Mouse (Mus musculus): Measurements from ENCODE around the gene Limk1. TPM values are rescaled to one million over a fixed set of nuclear protein-coding genes. Genes with fewer than 3 reads are reported as not detected.

Limk1 gene
- polyA plus RNA-seq, 1 experiment from 2014 or later: 3.3 TPM

GRCm38 (mm10) chr5:134711076-134711475 is 22.7 kb upstream of the Limk1 start:
- 55% methylated on average over 7 of the region's 7 CpGs for WGBS (ENCODE audit: insufficient replicate concordance)
- Histone ChIP-seq H3K36me3 (ENCODE audit: control insufficient read depth, insufficient read depth, low read length) (no peaks in the 10 kb centered on the region), H3K9me3 (replicated peaks; ENCODE audit: control insufficient read depth, low read length) (no peaks in the 10 kb centered on the region), H3K4me2 (no peak overlapping the region), H3K4me3 (ENCODE audit: low read depth, low read length) (no peak overlapping the region), H3K4me1 (ENCODE audit: control insufficient read depth, insufficient read depth, low read length) (no peaks in the 10 kb centered on the region), H3K27ac (ENCODE audit: low read depth, low read length) (no peak overlapping the region), H3K27me3 (ENCODE audit: control insufficient read depth, insufficient read depth, low read length) (0 out of 2 replicates have a peak, but pooled peaks cover 2% of the 10 kb centered on the region), H3K9ac (ENCODE audit: low read depth, low read length) (no peak overlapping the region)
- ATAC-seq (replicated peaks; ENCODE audit: insufficient number of reproducible peaks, low FRiP score, low TSS enrichment): no peak

DNA sequence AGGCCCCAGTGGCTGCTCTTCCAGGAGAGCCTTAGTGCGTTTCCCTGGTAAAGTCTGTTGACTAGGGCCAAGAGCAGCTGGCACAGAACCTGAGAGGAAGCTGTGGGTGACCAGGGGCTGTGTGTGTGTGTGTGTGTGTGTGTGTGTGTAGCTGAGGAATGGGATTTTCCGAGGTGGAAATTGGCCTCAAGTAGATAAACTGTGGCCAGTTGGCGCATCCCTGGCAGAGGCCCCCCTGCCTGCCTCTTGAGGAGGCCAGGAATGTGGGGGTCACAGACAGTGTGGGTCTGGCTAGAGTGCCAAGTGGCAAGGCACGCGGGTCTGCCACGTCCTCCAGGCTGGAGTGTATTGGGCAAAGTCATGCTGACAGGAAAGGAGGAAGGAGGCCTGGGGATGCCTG is 20.9 kb upstream of the Limk1 start:
- Histone ChIP-seq H3K4me3 (ENCODE audit: low read depth, low read length) (no peak overlapping the region), H3K4me1 (ENCODE audit: control insufficient read depth, insufficient read depth, low read length) (no peaks in the 10 kb centered on the region), H3K9me3 (replicated peaks; ENCODE audit: control insufficient read depth, low read length) (no peaks in the 10 kb centered on the region), H3K27me3 (ENCODE audit: control insufficient read depth, insufficient read depth, low read length) (0 out of 2 replicates have a peak, but pooled peaks cover 2% of the 10 kb centered on the region), H3K4me2 (no peak overlapping the region), H3K36me3 (ENCODE audit: control insufficient read depth, insufficient read depth, low read length) (no peaks in the 10 kb centered on the region), H3K27ac (ENCODE audit: low read depth, low read length) (no peak overlapping the region), H3K9ac (ENCODE audit: low read depth, low read length) (no peak overlapping the region)
- WGBS (ENCODE audit: insufficient replicate concordance): 54% methylated on average over 6 of the region's 6 CpGs
- no peak for ATAC-seq (replicated peaks; ENCODE audit: insufficient number of reproducible peaks, low FRiP score, low TSS enrichment)

DNA sequence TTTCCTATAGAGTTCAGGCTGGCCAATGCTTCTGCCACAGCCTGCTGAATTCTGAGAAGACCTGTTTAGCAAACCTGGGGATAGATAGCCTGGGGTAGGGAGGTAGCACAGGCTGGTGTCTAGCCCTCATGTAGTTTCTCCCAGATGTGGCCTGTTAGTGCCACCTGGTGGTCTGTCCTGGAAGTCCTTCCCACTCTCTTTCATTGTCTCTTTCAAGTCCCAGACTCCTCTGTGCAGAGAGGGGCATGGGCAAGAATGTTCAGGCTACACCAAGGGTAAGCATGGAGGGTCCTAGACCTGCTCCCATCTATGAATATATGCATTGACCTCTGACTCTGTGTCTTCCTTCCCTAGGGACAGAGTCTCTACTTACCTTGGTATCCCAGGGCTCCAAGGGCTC is 15.8 kb upstream of the Limk1 start:
- H3K27me3 ChIP-seq (ENCODE audit: control insufficient read depth, insufficient read depth, low read length): 0 out of 2 replicates have a peak, but pooled peaks cover 5% of the 10 kb centered on the region
- H3K9me3 ChIP-seq (replicated peaks; ENCODE audit: control insufficient read depth, low read length): no peaks in the 10 kb centered on the region
- no peaks in the 10 kb centered on the region for H3K4me1 ChIP-seq (ENCODE audit: control insufficient read depth, insufficient read depth, low read length)
- H3K36me3 ChIP-seq (ENCODE audit: control insufficient read depth, insufficient read depth, low read length): no peaks in the 10 kb centered on the region
- ATAC-seq (replicated peaks; ENCODE audit: insufficient number of reproducible peaks, low FRiP score, low TSS enrichment): no peak
- no peak overlapping the region for H3K27ac ChIP-seq (ENCODE audit: low read depth, low read length)
- no peak overlapping the region for H3K4me2 ChIP-seq
- no peak overlapping the region for H3K9ac ChIP-seq (ENCODE audit: low read depth, low read length)
- no peak overlapping the region for H3K4me3 ChIP-seq (ENCODE audit: low read depth, low read length)

DNA sequence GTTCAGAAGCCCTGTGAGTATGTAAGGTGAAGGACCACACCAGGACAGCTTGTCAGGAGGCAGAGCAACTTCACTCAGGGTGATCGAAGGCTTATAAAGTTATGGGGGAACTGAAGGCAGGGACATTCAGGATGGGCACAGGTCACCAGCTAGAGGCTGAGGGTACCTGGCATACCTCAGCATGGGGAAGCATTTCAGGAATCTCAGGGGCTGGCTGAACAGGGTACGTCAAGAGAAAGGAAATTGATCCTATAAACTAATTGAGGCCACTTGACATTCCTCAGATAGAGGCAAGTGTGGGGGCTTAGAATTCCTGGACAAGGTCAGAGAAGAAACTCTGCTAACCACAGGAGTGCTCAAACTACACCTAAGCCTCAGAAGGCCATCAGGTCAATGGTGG is 7.1 kb upstream of the Limk1 start:
- H3K36me3 ChIP-seq (ENCODE audit: control insufficient read depth, insufficient read depth, low read length): no peaks in the 10 kb centered on the region

DNA sequence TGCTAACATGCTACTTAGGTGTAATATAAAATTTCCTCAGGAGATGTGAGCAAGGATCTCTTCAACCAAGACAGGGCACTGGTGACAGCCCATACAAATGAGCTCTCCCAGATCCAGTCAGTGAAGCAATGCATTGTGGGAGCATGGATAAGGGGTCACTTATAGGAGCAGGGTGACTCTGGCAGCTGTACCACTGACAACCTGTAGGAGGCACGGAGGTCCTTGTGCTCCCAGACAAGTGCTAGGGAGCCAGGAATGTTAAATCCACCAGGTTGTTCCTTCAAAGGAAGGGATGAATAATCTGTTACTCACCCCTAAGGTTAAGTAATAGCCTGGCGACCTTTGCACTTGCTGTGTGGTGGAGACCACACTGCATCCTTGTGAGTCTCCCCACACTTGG is 6.7 kb upstream of the Limk1 start:
- no peaks in the 10 kb centered on the region for H3K9me3 ChIP-seq (replicated peaks; ENCODE audit: control insufficient read depth, low read length)
- no peak overlapping the region for H3K9ac ChIP-seq (ENCODE audit: low read depth, low read length)
- H3K27ac ChIP-seq (ENCODE audit: low read depth, low read length): no peak overlapping the region
- no peaks in the 10 kb centered on the region for H3K27me3 ChIP-seq (ENCODE audit: control insufficient read depth, insufficient read depth, low read length)
- WGBS (ENCODE audit: insufficient replicate concordance): 15% methylated on average over 2 of the region's 2 CpGs
- ATAC-seq (replicated peaks; ENCODE audit: insufficient number of reproducible peaks, low FRiP score, low TSS enrichment): no peak
- H3K4me2 ChIP-seq: no peak overlapping the region
- H3K4me1 ChIP-seq (ENCODE audit: control insufficient read depth, insufficient read depth, low read length): 0 out of 2 replicates have a peak, but pooled peaks cover 8% of the 10 kb centered on the region
- no peaks in the 10 kb centered on the region for H3K36me3 ChIP-seq (ENCODE audit: control insufficient read depth, insufficient read depth, low read length)
- H3K4me3 ChIP-seq (ENCODE audit: low read depth, low read length): no peak overlapping the region

More for the DNA sequence above, 7.1 kb upstream of the Limk1 start:
- H3K27ac ChIP-seq (ENCODE audit: low read depth, low read length): no peak overlapping the region
- no peak overlapping the region for H3K4me3 ChIP-seq (ENCODE audit: low read depth, low read length)
- ATAC-seq (replicated peaks; ENCODE audit: insufficient number of reproducible peaks, low FRiP score, low TSS enrichment): no peak
- no peak overlapping the region for H3K9ac ChIP-seq (ENCODE audit: low read depth, low read length)
- 0 out of 2 replicates have a peak, but pooled peaks cover 8% of the 10 kb centered on the region for H3K4me1 ChIP-seq (ENCODE audit: control insufficient read depth, insufficient read depth, low read length)
- no peaks in the 10 kb centered on the region for H3K9me3 ChIP-seq (replicated peaks; ENCODE audit: control insufficient read depth, low read length)
- H3K27me3 ChIP-seq (ENCODE audit: control insufficient read depth, insufficient read depth, low read length): no peaks in the 10 kb centered on the region
- no peak overlapping the region for H3K4me2 ChIP-seq
- WGBS (ENCODE audit: insufficient replicate concordance): 37% methylated on average over 2 of the region's 2 CpGs

GRCm38 (mm10) chr5:134692704-134693103 is 4.3 kb upstream of the Limk1 start:
- Histone ChIP-seq H3K36me3 (ENCODE audit: control insufficient read depth, insufficient read depth, low read length) (no peaks in the 10 kb centered on the region), H3K27ac (ENCODE audit: low read depth, low read length) (no peak overlapping the region), H3K4me2 (no peak overlapping the region), H3K4me3 (ENCODE audit: low read depth, low read length) (no peak overlapping the region), H3K9ac (ENCODE audit: low read depth, low read length) (no peak overlapping the region), H3K4me1 (ENCODE audit: control insufficient read depth, insufficient read depth, low read length) (0 out of 2 replicates have a peak, but pooled peaks cover 10% of the 10 kb centered on the region), H3K9me3 (replicated peaks; ENCODE audit: control insufficient read depth, low read length) (no peaks in the 10 kb centered on the region), H3K27me3 (ENCODE audit: control insufficient read depth, insufficient read depth, low read length) (no peaks in the 10 kb centered on the region)
- 83% methylated on average over 1 of the region's 1 CpGs for WGBS (ENCODE audit: insufficient replicate concordance)
- no peak for ATAC-seq (replicated peaks; ENCODE audit: insufficient number of reproducible peaks, low FRiP score, low TSS enrichment)

GRCm38 (mm10) chr5:134688718-134689284 is 403 bp upstream of the Limk1 start:
- under 1% methylated on average over 38 of the region's 38 CpGs for WGBS (ENCODE audit: insufficient replicate concordance)
- ATAC-seq (replicated peaks; ENCODE audit: insufficient number of reproducible peaks, low FRiP score, low TSS enrichment): peak; percentile 95
- Histone ChIP-seq H3K36me3 (ENCODE audit: control insufficient read depth, insufficient read depth, low read length) (no peaks in the 10 kb centered on the region), H3K27ac (ENCODE audit: low read depth, low read length) (peak overlapping the region; percentile 62), H3K4me2 (peak overlapping the region; percentile 98), H3K9me3 (replicated peaks; ENCODE audit: control insufficient read depth, low read length) (no peaks in the 10 kb centered on the region), H3K27me3 (ENCODE audit: control insufficient read depth, insufficient read depth, low read length) (no peaks in the 10 kb centered on the region), H3K9ac (ENCODE audit: low read depth, low read length) (peak overlapping the region; percentile 40; the same call in 1 of the 2 replicates), H3K4me3 (ENCODE audit: low read depth, low read length) (peak overlapping the region; percentile 72), H3K4me1 (ENCODE audit: control insufficient read depth, insufficient read depth, low read length) (0 out of 2 replicates have a peak, but pooled peaks cover 2% of the 10 kb centered on the region)

DNA sequence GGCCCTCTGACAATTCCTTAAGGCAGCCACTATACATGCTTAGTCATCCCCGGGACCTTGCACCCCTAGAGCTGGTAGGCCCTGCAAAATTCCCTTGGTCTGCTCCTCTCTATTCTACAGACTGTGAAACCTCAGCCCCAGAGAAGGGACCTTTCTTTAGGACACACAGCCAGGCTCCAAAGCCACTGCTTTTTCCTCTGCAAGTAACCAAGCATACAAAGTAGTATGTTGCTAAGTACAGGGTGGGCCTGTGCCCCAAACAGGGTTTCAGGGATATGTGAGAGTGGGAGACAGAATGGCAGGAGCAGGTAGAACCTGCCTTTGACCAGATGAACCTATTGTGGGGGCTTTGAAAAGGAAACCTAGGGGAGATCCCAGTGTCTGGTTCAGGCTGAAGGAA is 1.2 kb downstream of the Limk1 start:
- ATAC-seq (replicated peaks; ENCODE audit: insufficient number of reproducible peaks, low FRiP score, low TSS enrichment): no peak
- H3K4me1 ChIP-seq (ENCODE audit: control insufficient read depth, insufficient read depth, low read length): 0 out of 2 replicates have a peak, but pooled peaks cover 2% of the 10 kb centered on the region
- H3K27me3 ChIP-seq (ENCODE audit: control insufficient read depth, insufficient read depth, low read length): no peaks in the 10 kb centered on the region
- H3K9me3 ChIP-seq (replicated peaks; ENCODE audit: control insufficient read depth, low read length): no peaks in the 10 kb centered on the region
- H3K9ac ChIP-seq (ENCODE audit: low read depth, low read length): no peak overlapping the region
- H3K4me2 ChIP-seq: peak overlapping the region; percentile 98
- H3K4me3 ChIP-seq (ENCODE audit: low read depth, low read length): no peak overlapping the region
- WGBS (ENCODE audit: insufficient replicate concordance): 83% methylated on average over 1 of the region's 1 CpGs
- H3K36me3 ChIP-seq (ENCODE audit: control insufficient read depth, insufficient read depth, low read length): no peaks in the 10 kb centered on the region
- no peak overlapping the region for H3K27ac ChIP-seq (ENCODE audit: low read depth, low read length)

DNA sequence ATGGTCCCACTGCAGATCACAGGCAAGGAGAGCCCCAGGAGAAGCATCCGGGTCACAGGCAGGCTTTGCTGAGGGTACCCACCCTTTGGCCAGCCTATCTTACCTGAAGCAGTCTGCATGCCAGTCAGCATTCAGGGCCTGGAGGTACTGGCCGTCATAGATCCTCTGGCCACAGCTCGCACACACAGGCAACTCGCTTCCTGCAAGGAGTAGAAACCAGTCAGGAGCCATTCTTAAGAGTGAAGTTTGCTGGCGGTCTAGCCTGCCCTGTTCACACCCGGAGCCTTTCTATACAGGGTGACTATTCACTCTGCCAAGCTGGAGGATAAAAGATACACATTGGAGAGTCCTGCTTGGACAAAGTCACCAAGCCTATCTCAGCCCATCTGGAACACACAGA is 1.9 kb downstream of the Limk1 start:
- no peak overlapping the region for H3K27ac ChIP-seq (ENCODE audit: low read depth, low read length)
- no peak overlapping the region for H3K9ac ChIP-seq (ENCODE audit: low read depth, low read length)
- no peaks in the 10 kb centered on the region for H3K36me3 ChIP-seq (ENCODE audit: control insufficient read depth, insufficient read depth, low read length)
- H3K4me3 ChIP-seq (ENCODE audit: low read depth, low read length): no peak overlapping the region
- H3K9me3 ChIP-seq (replicated peaks; ENCODE audit: control insufficient read depth, low read length): no peaks in the 10 kb centered on the region
- no peaks in the 10 kb centered on the region for H3K27me3 ChIP-seq (ENCODE audit: control insufficient read depth, insufficient read depth, low read length)
- 0 out of 2 replicates have a peak, but pooled peaks cover 2% of the 10 kb centered on the region for H3K4me1 ChIP-seq (ENCODE audit: control insufficient read depth, insufficient read depth, low read length)
- WGBS (ENCODE audit: insufficient replicate concordance): 88% methylated on average over 6 of the region's 6 CpGs
- H3K4me2 ChIP-seq: no peak overlapping the region
- no peak for ATAC-seq (replicated peaks; ENCODE audit: insufficient number of reproducible peaks, low FRiP score, low TSS enrichment)
